Mouse (Mus musculus) thymus, adult 2 months (tissue): Measurements from ENCODE around the gene Cavin4.

ENCODE experiments used
- CTCF ChIP-seq: fragments of 200-500 bp; IDR thresholded peaks from 2 replicates; pipeline ENCODE4 v1.5.1; 2012; ENCODE audit warnings: mild to moderate bottlenecking, control low read depth, low read length, moderate library complexity, borderline replicate concordance; ENCODE audit not compliant: control insufficient read depth, poor library complexity, insufficient read depth; ENCODE audit errors: extremely low read depth
- POLR2A ChIP-seq: fragments of 200-500 bp; IDR thresholded peaks from 2 replicates; pipeline ENCODE4 v1.6.1; 2012; ENCODE audit warnings: mild to moderate bottlenecking, low read length, control low read depth, moderate library complexity; ENCODE audit not compliant: control insufficient read depth, poor library complexity, insufficient read depth; ENCODE audit errors: extremely low read depth

DNA sequence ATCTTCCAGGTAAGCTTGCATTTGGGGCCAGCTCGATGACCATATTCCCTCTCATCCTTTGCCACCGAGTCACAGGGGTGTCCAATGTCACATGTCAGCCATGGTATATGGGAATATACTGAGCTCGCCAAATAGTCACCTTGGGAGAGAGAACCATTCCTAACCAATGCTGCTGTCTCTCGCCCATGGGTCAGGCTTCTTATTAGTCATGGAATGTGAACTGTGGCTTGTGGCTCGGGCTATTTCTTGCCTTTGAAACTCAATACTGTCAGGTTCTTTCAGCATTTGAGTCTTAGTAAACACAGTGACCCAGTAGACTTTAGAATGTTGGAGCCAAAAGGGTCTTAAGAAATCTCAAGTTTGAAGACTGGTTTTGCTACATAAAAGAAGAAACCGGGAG, 707 bp downstream of the Cavin4 start:
- TF ChIP-seq CTCF, result no peak
- no peak for TF ChIP-seq POLR2A
